Mouse (Mus musculus): ENCODE measurements around the gene Apoc1.
A peak's percentile ranks its signal among the peaks of the same experiment; 100 is the strongest.

The Apoc1 gene

DNA sequence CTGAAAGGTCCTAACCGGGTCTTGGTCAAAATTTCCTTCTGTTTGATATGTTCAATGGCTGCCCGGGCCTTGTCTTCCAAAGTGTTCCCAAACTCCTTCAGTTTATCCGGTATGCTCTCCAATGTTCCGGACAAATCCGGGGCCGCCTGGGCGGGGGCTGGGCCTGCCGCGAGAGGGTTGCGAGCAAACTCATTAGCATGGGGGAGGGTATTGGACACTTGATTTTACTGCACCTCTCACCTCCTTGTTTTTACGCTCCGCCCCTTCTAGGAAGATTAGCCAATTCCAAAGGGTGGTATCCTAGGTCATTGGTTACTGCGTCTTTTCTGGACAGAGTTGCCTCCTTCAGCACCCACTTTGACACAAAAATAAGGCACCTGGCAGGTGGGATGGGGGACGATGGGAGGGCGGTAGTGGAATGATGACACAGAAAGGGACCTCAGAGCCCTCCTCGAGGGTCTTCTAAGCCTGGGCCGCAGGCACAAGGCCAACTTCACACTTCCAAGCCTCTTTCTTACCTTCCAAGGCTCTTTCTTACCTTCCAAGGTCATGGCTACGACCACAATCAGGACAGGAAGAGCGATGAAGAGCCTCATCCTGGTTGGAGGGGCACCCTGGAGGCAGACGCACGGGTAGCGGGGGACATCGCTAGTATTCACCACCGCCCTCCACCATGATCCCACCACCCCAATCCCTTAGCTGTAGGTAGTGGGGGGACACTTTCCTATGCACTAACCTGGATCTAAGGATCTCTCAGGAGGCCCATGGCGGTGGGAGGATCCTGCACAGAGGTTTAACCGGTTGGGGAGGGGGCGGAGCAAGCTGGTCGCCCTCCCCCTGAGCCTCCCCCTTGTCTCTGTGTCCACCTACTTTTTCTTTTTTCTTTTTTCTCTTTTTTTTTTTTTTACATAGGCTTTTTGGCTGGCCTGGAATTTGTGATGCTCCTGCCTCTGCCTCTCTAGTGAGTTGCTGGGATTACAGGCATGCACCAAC, at the start of gene Apoc1:
Apoc1 (minus strand) TSS at position 788 of the 993 bp plus-strand sequence.
- DNase-seq (ENCODE audit: low read depth in 2 of 2, low spot score in 2 of 2): no peak

- DNase-seq (ENCODE audit: low read depth in 2 of 2, low spot score in 2 of 2): no peak
Measured at GRCm38 (mm10) chr7:19741329-19742031, 49.0 kb upstream of the Apoc1 start.

- no peak for DNase-seq (ENCODE audit: low read depth in 2 of 2, low spot score in 2 of 2)
Measured at GRCm38 (mm10) chr7:19740269-19740668, 47.8 kb upstream of the Apoc1 start.

GRCm38 (mm10) chr7:19738771-19739170, 46.3 kb upstream of the Apoc1 start:
- no peak for DNase-seq (ENCODE audit: low read depth in 2 of 2, low spot score in 2 of 2)

GRCm38 (mm10) chr7:19736389-19737057, 44.1 kb upstream of the Apoc1 start:
- DNase-seq (ENCODE audit: low read depth in 2 of 2, low spot score in 2 of 2): no peak

GRCm38 (mm10) chr7:19734178-19734666, 41.8 kb upstream of the Apoc1 start:
- DNase-seq (ENCODE audit: low read depth in 2 of 2, low spot score in 2 of 2): no peak

DNA sequence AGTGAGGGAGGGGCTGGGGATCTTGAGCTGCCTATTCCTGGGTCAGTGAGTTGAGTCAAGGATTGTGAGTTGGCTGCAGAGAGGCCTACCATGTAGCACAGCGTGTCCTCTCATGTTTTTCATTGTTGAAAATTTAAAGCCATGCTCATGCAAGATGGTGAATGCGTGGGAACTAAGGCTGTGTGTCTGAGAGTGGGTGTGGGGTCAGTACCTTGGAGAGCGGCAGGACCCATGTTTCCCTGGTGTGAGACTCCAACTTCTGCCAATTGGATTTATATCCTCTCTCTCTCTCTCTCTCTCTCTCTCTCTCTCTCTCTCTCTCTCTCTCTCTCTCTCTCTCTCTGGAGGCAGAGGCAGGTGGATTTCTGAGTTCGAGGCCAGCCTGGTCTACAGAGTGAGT, 34.1 kb upstream of the Apoc1 start:
- no peak for DNase-seq (ENCODE audit: low read depth in 2 of 2, low spot score in 2 of 2)

GRCm38 (mm10) chr7:19724167-19724566, 31.7 kb upstream of the Apoc1 start:
- DNase-seq (ENCODE audit: low read depth in 2 of 2, low spot score in 2 of 2): no peak

- DNase-seq (ENCODE audit: low read depth in 2 of 2, low spot score in 2 of 2): no peak
Measured at GRCm38 (mm10) chr7:19722754-19723195, 30.3 kb upstream of the Apoc1 start.

GRCm38 (mm10) chr7:19719200-19719599, 26.7 kb upstream of the Apoc1 start:
- no peak for DNase-seq (ENCODE audit: low read depth in 2 of 2, low spot score in 2 of 2)

- no peak for DNase-seq (ENCODE audit: low read depth in 2 of 2, low spot score in 2 of 2)
Measured at GRCm38 (mm10) chr7:19718297-19718952, 26.0 kb upstream of the Apoc1 start.

DNA sequence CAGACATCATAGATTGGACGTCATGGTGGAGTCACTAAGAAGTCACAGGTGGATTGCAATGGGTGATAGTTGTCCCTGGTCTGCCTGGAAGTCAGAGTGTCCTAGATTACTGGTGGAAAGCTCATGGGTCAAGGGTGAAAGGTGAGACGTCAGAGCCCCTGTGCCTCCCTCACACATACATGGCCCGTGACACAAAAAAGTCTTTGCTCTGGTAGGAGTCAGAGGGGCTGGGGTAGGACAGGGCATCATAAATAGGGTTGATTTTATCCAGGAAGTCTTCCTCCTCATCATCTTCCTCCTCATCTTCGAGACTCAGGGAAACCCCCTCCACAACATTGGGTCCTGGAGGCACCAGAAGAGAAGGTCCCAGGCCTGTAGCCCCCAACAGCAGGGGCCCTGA, 24.9 kb upstream of the Apoc1 start:
- DNase-seq (ENCODE audit: low read depth in 2 of 2, low spot score in 2 of 2): no peak

- no peak for DNase-seq (ENCODE audit: low read depth in 2 of 2, low spot score in 2 of 2)
Measured at GRCm38 (mm10) chr7:19716822-19717221, 24.4 kb upstream of the Apoc1 start.

DNA sequence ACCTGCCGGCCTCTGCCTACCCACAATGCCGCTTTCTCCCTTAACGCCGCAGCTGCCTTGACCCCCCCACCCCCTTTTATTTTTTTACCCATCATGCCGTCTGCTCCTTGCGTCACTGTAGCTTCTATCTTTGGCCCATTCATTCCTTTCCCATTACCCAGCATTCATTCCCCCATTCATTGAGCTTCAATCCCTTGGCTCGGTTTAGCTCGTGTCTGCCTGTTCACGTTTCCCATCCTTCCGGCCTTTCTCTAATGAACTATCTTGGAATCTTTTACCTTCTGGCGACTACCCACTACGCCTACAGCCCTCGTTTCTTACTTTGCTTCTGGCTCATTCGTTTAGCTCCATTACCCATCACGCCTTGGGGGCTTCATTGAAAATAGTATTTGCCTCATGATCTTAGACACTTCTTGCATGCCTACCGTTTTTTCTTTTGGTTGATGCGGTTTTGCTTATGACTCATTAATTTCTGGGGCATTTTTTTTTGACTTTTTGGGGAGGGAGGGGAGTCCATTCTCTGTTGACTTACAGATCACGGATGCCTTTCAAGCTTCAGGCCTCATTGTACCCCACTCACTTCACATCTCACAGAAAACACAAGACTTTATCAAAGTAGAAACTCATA, 23.7 kb upstream of the Apoc1 start:
- DNase-seq (ENCODE audit: low read depth in 2 of 2, low spot score in 2 of 2): no peak

DNA sequence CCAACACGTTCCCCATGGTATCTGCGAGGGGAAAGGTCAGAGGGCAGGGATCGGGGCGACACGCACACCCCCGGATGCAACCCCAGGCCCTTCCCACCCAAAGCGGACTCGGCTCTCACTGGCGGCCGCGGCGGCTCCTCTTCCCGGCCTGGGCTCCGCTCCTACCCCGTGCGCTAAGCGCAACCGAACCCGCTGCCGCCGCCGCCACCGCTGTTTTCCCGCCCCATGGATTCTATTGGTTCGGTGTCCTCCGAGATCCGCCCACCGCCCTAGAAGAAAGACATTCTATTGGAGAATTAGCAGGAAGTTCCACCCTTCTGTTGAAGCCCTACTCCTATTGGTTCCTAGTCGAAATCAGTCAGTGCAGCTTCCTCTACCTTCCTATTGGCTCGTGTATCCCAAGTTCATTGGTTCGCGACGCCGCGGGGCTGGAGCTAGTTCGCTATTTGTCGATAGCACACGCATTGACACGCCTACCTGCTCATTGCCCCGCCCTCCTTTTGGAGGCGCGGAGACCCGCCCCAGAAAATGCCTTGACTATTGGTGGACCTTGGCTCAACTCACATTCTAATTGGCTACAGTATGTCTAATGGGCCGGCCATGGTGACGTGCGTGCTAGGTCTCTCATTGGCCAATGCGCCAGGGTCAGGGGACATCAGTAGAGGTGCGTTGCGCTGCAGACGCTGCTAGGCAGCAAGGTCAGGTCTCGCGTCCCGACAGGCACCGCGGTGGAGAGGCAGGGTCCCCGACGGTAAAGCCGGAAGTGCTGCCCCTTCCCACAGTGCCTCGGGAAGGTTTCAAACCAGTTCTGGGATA, 23.0 kb upstream of the Apoc1 start, which contains the start of gene Tomm40:
Tomm40 (minus strand) TSS at position 200 of the 816 bp plus-strand sequence.
- DNase-seq (ENCODE audit: low read depth in 2 of 2, low spot score in 2 of 2): peak; percentile 98

DNA sequence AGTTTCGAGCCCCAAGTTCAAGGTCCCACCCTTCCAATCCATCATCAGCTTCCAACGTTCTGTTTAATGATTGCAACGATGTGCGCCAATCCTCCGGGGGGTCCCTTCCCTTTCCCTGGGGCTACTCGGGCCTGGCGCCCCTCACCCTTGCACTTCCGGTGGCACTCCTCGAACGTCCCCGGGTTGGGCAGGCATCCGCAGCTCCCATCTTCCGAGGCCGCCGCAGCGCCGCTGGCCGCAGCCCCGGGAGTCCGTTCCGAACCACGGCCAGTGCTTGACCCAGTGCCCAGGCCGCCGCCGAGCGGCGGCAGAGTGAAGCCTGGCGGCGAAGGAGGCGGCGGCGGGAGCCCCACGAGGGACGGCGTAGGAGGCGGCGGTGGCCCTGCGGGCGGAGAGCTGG, 22.4 kb upstream of the Apoc1 start:
- DNase-seq (ENCODE audit: low read depth in 2 of 2, low spot score in 2 of 2): no peak

DNA sequence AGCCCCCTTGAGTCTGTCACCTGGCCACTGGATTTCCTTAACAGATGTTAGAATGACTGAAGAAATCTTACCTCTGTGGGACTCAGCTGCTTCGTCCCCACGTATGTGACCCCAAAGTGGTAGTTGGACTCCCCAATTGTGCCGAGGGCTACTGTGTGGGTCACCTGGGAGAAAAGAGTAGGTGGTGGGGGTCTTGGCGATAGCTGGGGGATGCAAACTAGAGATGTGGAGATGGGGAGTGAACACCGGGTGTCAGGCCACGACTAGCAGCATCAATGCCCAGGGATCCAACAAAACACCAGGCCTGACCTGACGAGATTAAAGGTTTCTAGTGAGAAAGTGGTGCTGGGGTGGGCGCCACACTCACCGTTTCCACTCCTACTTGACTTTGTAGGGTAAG, 21.1 kb upstream of the Apoc1 start:
- no peak for DNase-seq (ENCODE audit: low read depth in 2 of 2, low spot score in 2 of 2)

DNA sequence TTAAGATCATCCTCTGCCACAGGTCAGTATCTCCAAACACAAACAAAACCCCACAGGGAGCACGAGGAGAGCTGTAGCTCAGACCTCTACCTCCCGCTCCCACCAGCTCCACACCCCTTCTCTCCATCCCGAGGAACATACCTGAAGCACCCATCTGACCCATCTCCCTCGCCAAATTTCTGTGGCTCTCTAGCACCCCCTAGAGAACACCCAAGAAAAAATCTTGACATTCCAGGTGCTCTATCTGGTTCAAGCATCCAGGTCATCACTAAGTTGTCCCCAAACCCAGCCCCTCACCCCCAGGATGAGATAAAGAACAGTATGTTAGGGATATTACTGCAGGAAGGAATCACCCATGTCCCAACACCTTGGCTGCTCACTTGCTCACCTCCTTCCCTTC, 20.7 kb upstream of the Apoc1 start:
- DNase-seq (ENCODE audit: low read depth in 2 of 2, low spot score in 2 of 2): peak in 1 of 2 experiments; percentile 29

DNA sequence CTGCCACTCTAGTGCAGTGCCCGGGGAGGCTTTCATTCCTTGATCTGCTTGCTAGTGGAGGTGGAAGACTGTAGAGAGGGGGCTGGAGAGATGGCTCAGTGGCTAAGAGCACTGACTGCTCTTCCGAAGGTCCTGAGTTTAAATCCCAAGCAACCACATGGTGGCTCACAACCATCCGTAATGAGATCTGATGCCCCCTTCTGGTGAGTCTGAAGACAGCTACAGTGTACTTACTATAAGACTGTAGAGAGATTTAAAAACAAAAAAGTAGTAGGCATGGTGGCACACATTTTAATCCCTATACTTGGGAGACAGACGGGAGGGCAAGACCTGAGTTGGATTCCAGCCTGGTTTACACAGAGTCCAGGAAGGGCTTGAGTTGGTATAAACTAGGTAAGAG, 20.0 kb upstream of the Apoc1 start:
- DNase-seq (ENCODE audit: low read depth in 2 of 2, low spot score in 2 of 2): no peak

Data from CD8-positive naive resting alpha-beta T cell, adult 2 months (primary cell).